Mouse (Mus musculus): ENCODE results near the gene Rcor1. TPM values are rescaled to one million over a fixed set of nuclear protein-coding genes. Genes with fewer than 3 reads are reported as not detected.

The Rcor1 gene
- polyA plus RNA-seq, 1 experiment from 2014 or later: 4.4 TPM

- Histone ChIP-seq H3K27me3 (ENCODE audit: control insufficient read depth, insufficient read depth, low read depth, low read length) (no peaks in the 10 kb centered on the region), H3K4me2 (ENCODE audit: low read length) (no peak overlapping the region), H3K4me3 (ENCODE audit: low read depth, low read length) (no peak overlapping the region), H3K27ac (ENCODE audit: low read length) (no peak overlapping the region), H3K9ac (ENCODE audit: low read depth, low read length) (no peak overlapping the region), H3K36me3 (ENCODE audit: control insufficient read depth, insufficient read depth, low read length) (no peaks in the 10 kb centered on the region), H3K4me1 (ENCODE audit: control insufficient read depth, insufficient read depth, low read length) (peaks cover 14% of the 10 kb centered on the region), H3K9me3 (replicated peaks; ENCODE audit: control insufficient read depth, low read length, poor library complexity, severe bottlenecking) (no peaks in the 10 kb centered on the region)
- no peak for ATAC-seq
- WGBS: 100% methylated on average over 2 of the region's 2 CpGs
Observed at GRCm38 (mm10) chr12:111144598-111144997, 105.4 kb downstream of the Rcor1 start.

GRCm38 (mm10) chr12:111145269-111145668 lies 106.1 kb downstream of the Rcor1 start:
- no peak for ATAC-seq

GRCm38 (mm10) chr12:111149495-111150235 lies 110.5 kb downstream of the Rcor1 start:
- Histone ChIP-seq H3K4me1 (ENCODE audit: control insufficient read depth, insufficient read depth, low read length) (peaks cover 2% of the 10 kb centered on the region; the same call in 1 of the 2 replicates), H3K27me3 (ENCODE audit: control insufficient read depth, insufficient read depth, low read depth, low read length) (no peaks in the 10 kb centered on the region), H3K4me2 (ENCODE audit: low read length) (no peak overlapping the region), H3K9me3 (replicated peaks; ENCODE audit: control insufficient read depth, low read length, poor library complexity, severe bottlenecking) (no peaks in the 10 kb centered on the region), H3K27ac (ENCODE audit: low read length) (no peak overlapping the region), H3K36me3 (ENCODE audit: control insufficient read depth, insufficient read depth, low read length) (no peaks in the 10 kb centered on the region), H3K9ac (ENCODE audit: low read depth, low read length) (no peak overlapping the region), H3K4me3 (ENCODE audit: low read depth, low read length) (no peak overlapping the region)
- ATAC-seq: no peak
- 69% methylated on average over 17 of the region's 17 CpGs for WGBS

More at GRCm38 (mm10) chr12:111145269-111145668, 106.1 kb downstream of the Rcor1 start:
- H3K9me3 ChIP-seq (replicated peaks; ENCODE audit: control insufficient read depth, low read length, poor library complexity, severe bottlenecking): no peaks in the 10 kb centered on the region
- H3K9ac ChIP-seq (ENCODE audit: low read depth, low read length): no peak overlapping the region
- H3K4me2 ChIP-seq (ENCODE audit: low read length): no peak overlapping the region
- H3K27ac ChIP-seq (ENCODE audit: low read length): no peak overlapping the region
- H3K4me1 ChIP-seq (ENCODE audit: control insufficient read depth, insufficient read depth, low read length): peaks cover 14% of the 10 kb centered on the region
- no peaks in the 10 kb centered on the region for H3K36me3 ChIP-seq (ENCODE audit: control insufficient read depth, insufficient read depth, low read length)
- H3K27me3 ChIP-seq (ENCODE audit: control insufficient read depth, insufficient read depth, low read depth, low read length): no peaks in the 10 kb centered on the region
- H3K4me3 ChIP-seq (ENCODE audit: low read depth, low read length): no peak overlapping the region
- WGBS: 43% methylated on average over 9 of the region's 9 CpGs

- Histone ChIP-seq H3K27ac (ENCODE audit: low read length) (no peak overlapping the region), H3K36me3 (ENCODE audit: control insufficient read depth, insufficient read depth, low read length) (no peaks in the 10 kb centered on the region), H3K27me3 (ENCODE audit: control insufficient read depth, insufficient read depth, low read depth, low read length) (no peaks in the 10 kb centered on the region), H3K4me2 (ENCODE audit: low read length) (no peak overlapping the region), H3K9ac (ENCODE audit: low read depth, low read length) (no peak overlapping the region), H3K9me3 (replicated peaks; ENCODE audit: control insufficient read depth, low read length, poor library complexity, severe bottlenecking) (no peaks in the 10 kb centered on the region), H3K4me3 (ENCODE audit: low read depth, low read length) (no peak overlapping the region), H3K4me1 (ENCODE audit: control insufficient read depth, insufficient read depth, low read length) (no peaks in the 10 kb centered on the region; the same call in 1 of the 2 replicates)
- 11% methylated on average over 6 of the region's 6 CpGs for WGBS
- no peak for ATAC-seq
Observed at GRCm38 (mm10) chr12:111150236-111150596, 111.1 kb downstream of the Rcor1 start.

- H3K4me2 ChIP-seq (ENCODE audit: low read length): no peak overlapping the region
- H3K4me3 ChIP-seq (ENCODE audit: low read depth, low read length): no peak overlapping the region
- no peak overlapping the region for H3K9ac ChIP-seq (ENCODE audit: low read depth, low read length)
- H3K27me3 ChIP-seq (ENCODE audit: control insufficient read depth, insufficient read depth, low read depth, low read length): no peaks in the 10 kb centered on the region
- no peaks in the 10 kb centered on the region for H3K9me3 ChIP-seq (replicated peaks; ENCODE audit: control insufficient read depth, low read length, poor library complexity, severe bottlenecking)
- 83% methylated on average over 5 of the region's 5 CpGs for WGBS
- H3K36me3 ChIP-seq (ENCODE audit: control insufficient read depth, insufficient read depth, low read length): no peaks in the 10 kb centered on the region
- ATAC-seq: no peak
- no peaks in the 10 kb centered on the region for H3K4me1 ChIP-seq (ENCODE audit: control insufficient read depth, insufficient read depth, low read length)
- H3K27ac ChIP-seq (ENCODE audit: low read length): no peak overlapping the region
Observed at GRCm38 (mm10) chr12:111151422-111152156, 112.4 kb downstream of the Rcor1 start.

- WGBS: 86% methylated on average over 6 of the region's 6 CpGs
- no peak for ATAC-seq
- no peak overlapping the region for H3K4me3 ChIP-seq (ENCODE audit: low read depth, low read length)
- no peak overlapping the region for H3K4me2 ChIP-seq (ENCODE audit: low read length)
- H3K36me3 ChIP-seq (ENCODE audit: control insufficient read depth, insufficient read depth, low read length): no peaks in the 10 kb centered on the region
- H3K27ac ChIP-seq (ENCODE audit: low read length): no peak overlapping the region
- H3K27me3 ChIP-seq (ENCODE audit: control insufficient read depth, insufficient read depth, low read depth, low read length): no peaks in the 10 kb centered on the region
- H3K4me1 ChIP-seq (ENCODE audit: control insufficient read depth, insufficient read depth, low read length): no peaks in the 10 kb centered on the region
- H3K9me3 ChIP-seq (replicated peaks; ENCODE audit: control insufficient read depth, low read length, poor library complexity, severe bottlenecking): no peaks in the 10 kb centered on the region
- H3K9ac ChIP-seq (ENCODE audit: low read depth, low read length): no peak overlapping the region
Observed at GRCm38 (mm10) chr12:111152579-111152978, 113.4 kb downstream of the Rcor1 start.

GRCm38 (mm10) chr12:111152981-111153710 lies 114.0 kb downstream of the Rcor1 start:
- Histone ChIP-seq H3K9me3 (replicated peaks; ENCODE audit: control insufficient read depth, low read length, poor library complexity, severe bottlenecking) (no peaks in the 10 kb centered on the region), H3K27ac (ENCODE audit: low read length) (no peak overlapping the region), H3K36me3 (ENCODE audit: control insufficient read depth, insufficient read depth, low read length) (no peaks in the 10 kb centered on the region), H3K4me1 (ENCODE audit: control insufficient read depth, insufficient read depth, low read length) (no peaks in the 10 kb centered on the region), H3K9ac (ENCODE audit: low read depth, low read length) (no peak overlapping the region), H3K4me3 (ENCODE audit: low read depth, low read length) (no peak overlapping the region), H3K4me2 (ENCODE audit: low read length) (no peak overlapping the region), H3K27me3 (ENCODE audit: control insufficient read depth, insufficient read depth, low read depth, low read length) (no peaks in the 10 kb centered on the region)
- 66% methylated on average over 7 of the region's 7 CpGs for WGBS
- ATAC-seq: no peak

GRCm38 (mm10) chr12:111153946-111154345 lies 114.8 kb downstream of the Rcor1 start:
- no peak overlapping the region for H3K27ac ChIP-seq (ENCODE audit: low read length)
- 66% methylated on average over 5 of the region's 5 CpGs for WGBS
- no peak overlapping the region for H3K9ac ChIP-seq (ENCODE audit: low read depth, low read length)
- no peaks in the 10 kb centered on the region for H3K9me3 ChIP-seq (replicated peaks; ENCODE audit: control insufficient read depth, low read length, poor library complexity, severe bottlenecking)
- no peaks in the 10 kb centered on the region for H3K27me3 ChIP-seq (ENCODE audit: control insufficient read depth, insufficient read depth, low read depth, low read length)
- H3K4me1 ChIP-seq (ENCODE audit: control insufficient read depth, insufficient read depth, low read length): no peaks in the 10 kb centered on the region
- no peaks in the 10 kb centered on the region for H3K36me3 ChIP-seq (ENCODE audit: control insufficient read depth, insufficient read depth, low read length)
- ATAC-seq: no peak
- no peak overlapping the region for H3K4me2 ChIP-seq (ENCODE audit: low read length)
- no peak overlapping the region for H3K4me3 ChIP-seq (ENCODE audit: low read depth, low read length)

- H3K9ac ChIP-seq (ENCODE audit: low read depth, low read length): no peak overlapping the region
- H3K27ac ChIP-seq (ENCODE audit: low read length): no peak overlapping the region
- H3K4me1 ChIP-seq (ENCODE audit: control insufficient read depth, insufficient read depth, low read length): no peaks in the 10 kb centered on the region
- 88% methylated on average over 6 of the region's 6 CpGs for WGBS
- H3K9me3 ChIP-seq (replicated peaks; ENCODE audit: control insufficient read depth, low read length, poor library complexity, severe bottlenecking): no peaks in the 10 kb centered on the region
- H3K4me2 ChIP-seq (ENCODE audit: low read length): no peak overlapping the region
- no peak for ATAC-seq
- H3K4me3 ChIP-seq (ENCODE audit: low read depth, low read length): no peak overlapping the region
- no peaks in the 10 kb centered on the region for H3K27me3 ChIP-seq (ENCODE audit: control insufficient read depth, insufficient read depth, low read depth, low read length)
- H3K36me3 ChIP-seq (ENCODE audit: control insufficient read depth, insufficient read depth, low read length): no peaks in the 10 kb centered on the region
Observed at GRCm38 (mm10) chr12:111154641-111155040, 115.5 kb downstream of the Rcor1 start.
